Comparison of ENCODE assay signal across 7 mouse cellular contexts in genomic region chr4:136133801-136134200, GRCm38 (mm10). TPM values are rescaled to one million over a fixed set of nuclear protein-coding genes. Genes with fewer than 3 reads are reported as not detected.
DNase-seq lines count a peak whose midpoint lies in the region; ATAC-seq and TF ChIP-seq lines count a peak whose summit lies in the region.

No protein-coding gene starts in this region.

- no peak for ATAC-seq in forebrain, embryonic 12.5 days (ENCODE audit: low FRiP score)
- no peak for ATAC-seq in limb, embryonic 11.5 days (ENCODE audit: insufficient number of reproducible peaks, low FRiP score, low TSS enrichment, low read depth)
- no peak for ATAC-seq in neural tube, embryonic 15.5 days (ENCODE audit: low FRiP score)

- H3K9ac ChIP-seq in forebrain, embryonic 12.5 days = peak overlapping the region; percentile 67
- peak overlapping the region; percentile 87 for H3K9ac ChIP-seq in limb, embryonic 11.5 days (ENCODE audit: low read length)
- H3K9ac ChIP-seq in neural tube, embryonic 15.5 days (replicated peaks) = no peak overlapping the region

- peak overlapping the region; percentile 67 for H3K4me2 ChIP-seq in forebrain, embryonic 12.5 days
- H3K4me2 ChIP-seq in limb, embryonic 11.5 days (ENCODE audit: low read depth, severe bottlenecking) = peak overlapping the region; percentile 74
- H3K4me2 ChIP-seq in neural tube, embryonic 15.5 days = peak overlapping the region; percentile 77

- no peak for TF ChIP-seq CTCF in layer of hippocampus, adult 2 months (conservative IDR thresholded peaks at IDR 0.05)

- peak overlapping the region; percentile 92 for H3K27ac ChIP-seq in layer of hippocampus, adult 2 months
- H3K27ac ChIP-seq in forebrain, embryonic 12.5 days = peak overlapping the region; percentile 99
- H3K27ac ChIP-seq in limb, embryonic 11.5 days (replicated peaks; ENCODE audit: low read depth, low read length) = peak overlapping the region; percentile 98
- peak overlapping the region; percentile 93 for H3K27ac ChIP-seq in neural tube, embryonic 15.5 days (replicated peaks)

- no peak for DNase-seq in layer of hippocampus, adult 2 months (ENCODE audit: low spot score in 2 of 2)
- DNase-seq in layer of hippocampus, postnatal 36 days = no peak
- no peak for DNase-seq in limb, embryonic 11.5 days (ENCODE audit: low spot score)
- DNase-seq in spleen, postnatal 14 days (ENCODE audit: low spot score in 2 of 2) = no peak
- no peak for DNase-seq in adipocyte (ENCODE audit: low spot score)

- H3K27me3 ChIP-seq in forebrain, embryonic 12.5 days = no peaks in the 10 kb centered on the region
- no peaks in the 10 kb centered on the region for H3K27me3 ChIP-seq in limb, embryonic 11.5 days (ENCODE audit: control insufficient read depth, insufficient read depth, low read length)
- H3K27me3 ChIP-seq in neural tube, embryonic 15.5 days (replicated peaks) = no peaks in the 10 kb centered on the region

- 16% methylated on average over 9 of the region's 9 CpGs for WGBS in forebrain, embryonic 12.5 days
- WGBS in limb, embryonic 11.5 days = 39% methylated on average over 9 of the region's 9 CpGs
- WGBS in neural tube, embryonic 15.5 days = 18% methylated on average over 9 of the region's 9 CpGs

- H3K9me3 ChIP-seq in forebrain, embryonic 12.5 days = no peaks in the 10 kb centered on the region; the same call in 1 of the 2 replicates
- no peaks in the 10 kb centered on the region for H3K9me3 ChIP-seq in limb, embryonic 11.5 days (ENCODE audit: control insufficient read depth, low read length)
- no peaks in the 10 kb centered on the region for H3K9me3 ChIP-seq in neural tube, embryonic 15.5 days (replicated peaks)

- no peak overlapping the region for H3K4me3 ChIP-seq in layer of hippocampus, adult 2 months
- 0 out of 2 replicates have a peak overlapping the region, but pooled peaks have one; percentile 40 for H3K4me3 ChIP-seq in forebrain, embryonic 12.5 days (replicated peaks)
- peak overlapping the region; percentile 29; the same call in 1 of the 2 replicates for H3K4me3 ChIP-seq in limb, embryonic 11.5 days (ENCODE audit: low read depth, low read length)
- no peak overlapping the region; the same call in 1 of the 2 replicates for H3K4me3 ChIP-seq in neural tube, embryonic 15.5 days (replicated peaks)

- H3K36me3 ChIP-seq in forebrain, embryonic 12.5 days (replicated peaks) = no peaks in the 10 kb centered on the region
- H3K36me3 ChIP-seq in limb, embryonic 11.5 days (ENCODE audit: control insufficient read depth, insufficient read depth, low read length) = no peaks in the 10 kb centered on the region
- H3K36me3 ChIP-seq in neural tube, embryonic 15.5 days = no peaks in the 10 kb centered on the region

- H3K4me1 ChIP-seq in forebrain, embryonic 12.5 days = peaks cover 50% of the 10 kb centered on the region
- H3K4me1 ChIP-seq in limb, embryonic 11.5 days (ENCODE audit: control insufficient read depth, insufficient read depth, low read length) = peaks cover 30% of the 10 kb centered on the region
- peaks cover 35% of the 10 kb centered on the region for H3K4me1 ChIP-seq in neural tube, embryonic 15.5 days

RNA-seq across cellular contexts. Expression of gene Id3, which starts 9.5 kb away (rescaled TPM):
- 10 to 100 TPM; 45.1 to 47.4 TPM for total RNA-seq in layer of hippocampus, adult 2 months (2021)
- 10 to 100 TPM; 35.4 to 42.4 TPM for total RNA-seq in layer of hippocampus, postnatal 36 days (2021)
- 173 and 228 TPM in 2 replicates for polyA plus RNA-seq in forebrain, embryonic 12.5 days (2016; fragmentation: Nextera tagmentation; extraction: Ambion mirVana)
- polyA plus RNA-seq in limb, embryonic 11.5 days (2014; fragmentation: Nextera tagmentation; extraction: Ambion mirVana) = 534 and 581 TPM in 2 replicates
- 227 TPM in 2 replicates for polyA plus RNA-seq in neural tube, embryonic 15.5 days (2015; fragmentation: Nextera tagmentation; extraction: Ambion mirVana)

RNA-seq across cellular contexts. Expression of gene E2f2, which starts 38.4 kb away (rescaled TPM):
- 1 to 10 TPM in 1 of 2 experiments, under 1 TPM in 1; 0.74 to 1.5 TPM for total RNA-seq in layer of hippocampus, adult 2 months (2021)
- total RNA-seq in layer of hippocampus, postnatal 36 days (2021) = under 1 TPM; 0.63 to 0.72 TPM
- 13.4 and 14.6 TPM in 2 replicates for polyA plus RNA-seq in forebrain, embryonic 12.5 days (2016; fragmentation: Nextera tagmentation; extraction: Ambion mirVana)
- polyA plus RNA-seq in limb, embryonic 11.5 days (2014; fragmentation: Nextera tagmentation; extraction: Ambion mirVana) = 4.7 and 5.7 TPM in 2 replicates
- polyA plus RNA-seq in neural tube, embryonic 15.5 days (2015; fragmentation: Nextera tagmentation; extraction: Ambion mirVana) = 2.1 and 4.4 TPM in 2 replicates

Comparison
In these comparisons a context has a peak if more than half of its experiments do, and no peak if none do; other contexts are left out.
1. H3K4me3 ChIP-seq: peak in forebrain, embryonic 12.5 days (single experiment) and limb, embryonic 11.5 days (single experiment); none in layer of hippocampus, adult 2 months (single experiment) and neural tube, embryonic 15.5 days (single experiment).
2. Peak in every context shown above with its lines, with median percentiles within 50 percentile points of each other: H3K27ac ChIP-seq and H3K4me2 ChIP-seq.